Mouse (Mus musculus) T-helper 17 cell (primary cell): ENCODE data around the gene Pip4p1.
"Not testable (repeated sequence)": the region's sequence is repeated elsewhere in the genome, so short reads cannot be mapped to it uniquely, and the experiment has no call there.

Experiments used
- in situ Hi-C, 2 experiments: fragments of 300-600 bp; cut with MboI, MseI; formaldehyde crosslinking; loops; 1 replicate in 1 of 2; 2 replicates in 1 of 2; pipeline ENCODE4 v1.15.1; 2025; ENCODE audit warnings: high pct_unique_total_duplicates in 2 of 2

Gene Pip4p1

DNA sequence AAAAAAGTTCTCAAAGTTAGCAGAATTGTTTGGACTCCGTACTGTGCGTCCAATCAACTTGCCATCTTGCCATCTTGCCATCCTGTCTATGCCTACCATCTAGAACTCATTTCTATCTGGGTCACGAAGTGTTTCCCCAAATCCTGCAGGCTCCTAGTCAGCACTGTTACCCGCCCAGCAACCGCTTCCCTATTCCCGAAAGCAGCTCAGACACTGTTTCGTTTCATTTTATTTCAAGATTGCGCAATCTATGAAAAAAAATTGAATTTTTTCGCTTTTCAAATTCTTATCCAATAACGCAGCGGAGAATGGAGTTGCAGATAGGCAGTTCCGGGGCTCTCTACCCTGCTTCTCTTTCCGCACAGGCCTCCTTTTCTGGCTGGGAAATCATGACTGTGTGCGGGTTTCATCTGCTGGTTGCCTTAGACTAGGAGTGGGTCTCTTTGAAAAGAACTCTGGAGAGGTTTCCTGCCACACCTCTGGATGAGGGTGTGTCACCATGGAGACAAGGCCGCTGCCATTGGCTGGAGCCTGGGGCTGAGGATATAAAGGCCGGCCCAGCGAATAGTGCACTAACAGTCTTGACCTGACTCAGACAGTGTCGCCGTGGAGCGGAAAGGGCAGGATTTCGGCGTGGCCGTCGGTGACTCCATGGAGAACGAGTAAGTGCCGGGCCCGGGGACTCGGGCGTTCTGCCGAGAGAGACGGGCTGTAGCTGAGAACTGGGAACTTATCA, 13.4 kb upstream of the Pip4p1 start, which contains the start of gene Gm49342:
Gene Gm49342 (plus strand): TSS at position 586 of the 736 bp plus-strand sequence.
- in situ Hi-C loops, result loop anchor here in 1 of 2 experiments (25.0 kb wide), 1 partner anchor 132 kb away; the partner anchor contains the start of genes Ccnb1ip1 and Parp2

GRCm38 (mm10) chr14:50938940-50939339, 8.3 kb upstream of the Pip4p1 start:
- in situ Hi-C loops, result loop anchor here in 1 of 2 experiments (25.0 kb wide), 1 partner anchor 127 kb away; the partner anchor contains the start of genes Ccnb1ip1 and Parp2

- in situ Hi-C loops, result loop anchor here in 1 of 2 experiments (25.0 kb wide), 1 partner anchor 126 kb away; the partner anchor contains the start of genes Ccnb1ip1 and Parp2
These were observed 7.7 kb upstream of the Pip4p1 start for GRCm38 (mm10) chr14:50938119-50938908.

- in situ Hi-C loops, result loop anchor here in 1 of 2 experiments (25.0 kb wide), 1 partner anchor 124 kb away; the partner anchor contains the start of genes Ccnb1ip1 and Parp2
These were observed 6.0 kb upstream of the Pip4p1 start for GRCm38 (mm10) chr14:50936649-50937048.

DNA sequence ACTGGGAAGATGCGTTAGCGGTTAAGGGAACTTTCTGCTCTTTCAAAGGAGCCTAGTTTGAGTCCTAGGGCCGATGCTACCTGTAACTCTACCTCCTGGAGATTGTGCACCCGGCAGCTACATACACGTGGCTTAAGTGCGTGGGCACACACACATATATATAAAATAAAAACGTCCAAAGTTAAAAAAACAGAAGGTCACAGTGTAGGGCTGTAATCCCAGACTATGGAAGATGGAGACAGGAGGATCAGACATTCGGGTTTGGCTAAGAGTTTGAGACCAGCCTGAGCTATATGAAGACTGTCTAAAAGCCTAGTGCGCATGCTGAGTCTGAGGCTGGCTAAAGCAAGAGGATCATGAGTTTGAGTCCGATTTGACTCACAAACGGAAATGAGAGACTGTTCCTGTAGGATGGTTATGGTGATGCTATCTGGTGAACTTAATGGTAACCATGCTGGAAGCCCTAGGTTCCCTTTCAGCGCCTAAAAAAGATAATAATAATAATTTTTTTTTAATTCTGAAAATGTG, 901 bp upstream of the Pip4p1 start:
- in situ Hi-C loops, result loop anchor here in 1 of 2 experiments (25.0 kb wide), 1 partner anchor 119 kb away; the partner anchor contains the start of genes Ccnb1ip1 and Parp2

DNA sequence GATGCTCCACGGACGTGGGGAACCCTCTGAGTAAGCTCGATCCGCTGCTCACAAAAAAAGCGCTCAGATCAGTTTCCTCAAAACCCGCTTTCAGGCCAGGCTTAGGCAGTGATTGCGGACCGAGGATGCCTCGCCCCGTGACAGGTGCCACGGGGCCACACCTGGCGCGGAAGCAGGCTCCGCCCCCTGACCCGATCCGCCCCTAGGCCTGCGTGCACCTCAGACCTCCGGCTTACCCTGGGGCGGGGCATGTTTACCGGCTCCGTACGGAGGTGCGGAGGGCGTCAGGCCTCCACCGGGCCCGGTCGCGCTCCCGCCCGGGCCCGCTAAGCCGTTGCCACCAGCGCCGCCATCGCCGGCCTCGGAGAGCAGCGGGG, 291 bp downstream of the Pip4p1 start:
- in situ Hi-C loops, result loop anchor here in 1 of 2 experiments (25.0 kb wide), 1 partner anchor 118 kb away; the partner anchor contains the start of genes Ccnb1ip1 and Parp2

- in situ Hi-C loops, result loop anchor here (5.0 to 25.0 kb wide), 2 partner anchors 118 to 137 kb away; partner anchors contain the start of genes Ccnb1ip1 (in 1 of the 2) and Parp2 (in 1 of the 2)
These were observed 705 bp downstream of the Pip4p1 start for GRCm38 (mm10) chr14:50929951-50930350.

DNA sequence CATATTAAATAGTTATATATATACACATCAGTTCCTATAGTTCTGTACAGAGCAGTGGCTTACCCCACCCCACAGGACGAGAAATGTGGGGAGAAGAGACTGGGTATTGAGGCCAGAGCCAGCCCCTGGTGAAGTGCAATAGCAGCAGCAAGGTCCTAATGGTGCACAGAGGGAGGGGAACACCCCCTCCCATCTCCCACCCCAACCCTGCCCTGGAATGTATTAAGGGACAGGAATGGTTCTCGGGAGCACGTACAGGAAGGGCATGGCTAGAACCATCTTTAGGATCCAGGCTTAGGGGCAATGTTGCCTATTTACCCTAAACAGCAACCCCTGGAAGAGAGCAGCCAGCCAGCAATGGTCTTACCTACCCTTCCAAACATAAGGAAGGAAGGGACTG, 3.3 kb downstream of the Pip4p1 start:
- in situ Hi-C loops, result loop anchor here (5.0 to 25.0 kb wide), 2 partner anchors 115 to 140 kb away; partner anchors contain the start of genes Ccnb1ip1 (in 1 of the 2) and Parp2 (in 1 of the 2)

GRCm38 (mm10) chr14:50925111-50925920, 5.3 kb downstream of the Pip4p1 start:
- in situ Hi-C loops, result loop anchor here (5.0 to 25.0 kb wide), 2 partner anchors 113 to 142 kb away; partner anchors contain the start of genes Ccnb1ip1 (in 1 of the 2) and Parp2 (in 1 of the 2)

DNA sequence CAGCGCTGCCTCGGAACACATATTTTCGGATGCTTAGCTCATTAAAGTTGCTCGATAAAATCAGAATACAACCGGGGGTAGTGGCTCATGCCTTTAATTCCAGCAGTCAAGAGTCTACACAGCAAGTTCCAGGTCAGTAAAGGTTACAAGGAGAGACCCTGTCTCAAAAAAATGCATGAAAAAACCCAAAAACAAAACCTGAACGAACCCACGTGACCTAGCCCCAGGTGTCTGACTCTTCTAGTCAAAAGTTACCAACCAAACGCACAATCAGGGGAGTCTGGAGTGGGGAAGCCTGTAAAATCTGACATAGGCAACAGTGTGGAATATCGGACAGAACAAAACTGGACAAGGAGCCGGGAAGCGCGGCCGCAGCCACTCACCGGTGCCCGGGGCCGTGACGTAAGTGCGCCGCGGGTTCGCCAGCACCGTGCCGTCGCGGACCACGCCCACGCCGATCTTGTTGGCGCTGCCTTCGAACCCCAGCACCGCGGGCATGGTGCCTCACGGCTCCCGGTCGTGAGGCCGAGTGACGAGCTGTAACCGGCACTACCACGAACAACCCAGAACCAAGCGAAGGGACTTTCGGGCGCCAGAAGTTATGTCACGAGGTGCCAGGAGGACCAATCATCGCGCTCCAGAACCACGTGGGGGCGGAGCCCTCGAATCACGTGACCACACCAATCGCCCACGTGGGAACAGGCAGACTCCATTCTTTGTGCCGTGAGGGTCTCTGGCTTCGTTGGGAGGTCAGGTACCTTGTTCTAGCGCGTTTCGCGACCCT, 6.2 kb downstream of the Pip4p1 start, which contains the start of the genes Osgep and Apex1:
Gene Osgep (minus strand): TSS at position 613 of the 784 bp plus-strand sequence.
Gene Apex1 (plus strand): TSS at position 688 of the 784 bp plus-strand sequence.
- in situ Hi-C loops, result loop anchor here (5.0 to 25.0 kb wide), 2 partner anchors 112 to 143 kb away; partner anchors contain the start of genes Ccnb1ip1 (in 1 of the 2) and Parp2 (in 1 of the 2)

GRCm38 (mm10) chr14:50923437-50923836, 7.2 kb downstream of the Pip4p1 start:
- in situ Hi-C loops, result not testable (repeated sequence)

DNA sequence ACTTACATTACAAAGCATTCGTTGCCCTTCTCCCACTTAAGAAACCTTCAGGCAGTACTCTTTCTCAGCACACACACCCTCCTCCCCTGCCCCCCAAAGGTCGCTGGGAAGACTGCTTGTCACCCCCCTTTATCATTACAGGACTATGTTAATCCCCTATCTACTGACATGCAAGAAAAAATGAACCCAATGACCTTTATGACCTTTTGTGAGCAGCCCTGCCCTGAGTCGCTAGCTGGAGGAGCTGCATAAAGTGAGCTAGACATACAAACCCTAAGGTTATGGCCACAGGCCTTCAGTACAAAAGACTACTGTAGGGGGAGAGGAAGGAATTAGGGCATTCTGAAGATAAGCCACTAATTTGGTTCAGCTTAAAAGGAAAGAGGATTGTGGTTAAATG, 19.3 kb downstream of the Pip4p1 start:
- in situ Hi-C loops, result no loop called here

GRCm38 (mm10) chr14:50908126-50908525, 22.5 kb downstream of the Pip4p1 start:
- in situ Hi-C loops, result loop anchor here in 1 of 2 experiments (10.0 kb wide), 1 partner anchor 597 kb away; no protein-coding TSS in a partner anchor

GRCm38 (mm10) chr14:50905327-50905726, 25.3 kb downstream of the Pip4p1 start:
- in situ Hi-C loops, result loop anchor here in 1 of 2 experiments (10.0 kb wide), 1 partner anchor 599 kb away; no protein-coding TSS in a partner anchor

- in situ Hi-C loops, result loop anchor here in 1 of 2 experiments (10.0 kb wide), 1 partner anchor 600 kb away; no protein-coding TSS in a partner anchor
These were observed 25.9 kb downstream of the Pip4p1 start for GRCm38 (mm10) chr14:50904828-50905129.

DNA sequence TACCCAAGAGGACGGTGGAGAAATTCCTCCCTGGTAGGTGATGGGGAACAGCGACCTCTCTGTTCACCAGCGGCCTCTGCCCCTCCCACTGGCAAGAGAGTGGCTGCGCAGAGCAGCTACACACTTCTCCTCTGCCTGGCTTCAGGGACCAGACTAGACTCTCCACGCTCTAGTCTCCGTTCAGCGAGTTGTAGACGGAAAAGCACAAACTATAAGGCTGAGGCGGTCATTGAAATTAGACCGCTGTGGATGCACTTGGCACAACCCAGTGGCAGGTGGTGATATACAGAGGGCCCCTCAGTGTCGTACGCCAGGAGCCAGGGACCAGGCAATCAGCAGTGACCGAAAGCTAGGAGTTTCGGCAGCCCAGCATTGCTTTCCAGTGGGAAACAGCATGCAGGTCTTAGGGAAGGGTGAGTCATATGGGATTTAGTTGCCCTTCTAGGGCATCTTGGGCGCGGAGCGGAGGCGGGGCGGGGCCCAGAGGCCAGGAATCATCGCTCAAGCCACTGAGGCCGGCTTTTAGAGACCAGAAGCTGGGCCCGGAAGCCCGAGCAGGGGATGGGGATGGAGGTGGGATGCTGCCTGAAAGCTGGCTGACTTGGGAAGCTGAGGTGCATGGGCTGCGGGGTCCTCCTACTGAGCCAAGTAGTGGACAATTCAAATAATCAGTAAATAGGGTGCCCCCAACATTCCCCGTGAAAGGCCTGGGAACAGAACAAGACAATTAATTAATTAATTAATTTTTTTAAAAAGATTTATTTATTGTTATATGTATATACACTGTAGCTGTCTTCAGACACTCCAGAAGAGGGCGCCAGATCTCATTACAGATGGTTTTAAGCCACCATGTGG, 26.5 kb downstream of the Pip4p1 start:
- in situ Hi-C loops, result loop anchor here in 1 of 2 experiments (10.0 kb wide), 1 partner anchor 601 kb away; no protein-coding TSS in a partner anchor

- in situ Hi-C loops, result not testable (repeated sequence)
These were observed 32.7 kb downstream of the Pip4p1 start for GRCm38 (mm10) chr14:50897992-50898391.

DNA sequence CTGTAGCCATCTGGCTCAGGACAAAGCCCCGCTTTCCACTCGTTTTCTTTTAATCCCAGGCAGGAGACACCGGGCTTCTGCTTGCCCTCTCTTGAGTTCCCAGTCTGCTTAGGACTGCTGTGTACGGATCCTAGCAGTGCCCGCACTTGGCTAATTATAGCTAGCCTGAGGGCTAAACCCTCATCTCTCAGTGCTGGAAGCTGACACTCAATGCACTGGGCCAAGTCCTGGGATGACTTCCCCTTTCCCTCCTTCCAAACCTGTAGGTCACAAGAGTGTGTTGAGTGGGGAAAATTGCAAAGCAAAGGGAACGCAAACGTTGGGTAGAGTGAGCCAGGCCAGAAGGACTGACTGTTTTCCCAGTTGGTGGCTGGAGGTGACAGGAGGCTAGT, 33.3 kb downstream of the Pip4p1 start, which contains the start of gene Klhl33:
Gene Klhl33 (minus strand): TSS at position 134 of the 392 bp plus-strand sequence.
- in situ Hi-C loops, result no loop called here
